In the genomic region with DNA sequence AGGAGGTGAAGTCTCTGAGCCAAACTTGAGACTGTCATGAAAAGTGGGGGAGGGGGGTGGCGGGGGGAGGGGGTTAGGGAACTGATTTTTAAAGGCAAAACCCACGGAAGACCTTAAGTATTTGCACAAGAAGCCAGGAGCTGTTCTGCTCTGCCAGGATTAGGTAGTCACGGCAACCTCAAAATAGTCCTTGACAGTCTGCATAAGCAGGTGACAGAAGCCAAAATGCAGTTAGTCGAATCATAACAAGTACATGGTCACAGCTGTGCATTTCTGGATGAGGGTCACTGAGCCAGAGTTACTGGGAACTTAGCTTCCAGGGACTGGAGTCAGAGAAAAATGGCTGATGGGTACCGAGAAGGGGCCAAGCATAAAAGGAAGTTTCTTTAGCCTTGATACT, we compare ENCODE assay signal across 25 mouse cellular contexts.
DNase-seq lines count a peak whose midpoint lies in the region; ATAC-seq and TF ChIP-seq lines count a peak whose summit lies in the region.
"Had no signal": no experiment of that assay in that cellular context is flagged by ENCODE, and none has a peak within 500 bp of the region (broad histone marks: within the 10 kb centered on the region; RNA-seq: fewer than 3 reads in every experiment).

No protein-coding gene starts in this region.

- TF ChIP-seq CTCF in forebrain, postnatal 0 days (IDR thresholded peaks at IDR 0.05; ENCODE audit: low read depth) = no peak
- no peak for TF ChIP-seq CTCF in midbrain, postnatal 0 days (IDR thresholded peaks at IDR 0.05)

- peak; percentile 45 for DNase-seq in forebrain, embryonic 11.5 days (ENCODE audit: low spot score)
- DNase-seq in forebrain, postnatal 0 days = peak; percentile 38
- peak; percentile 72 for DNase-seq in midbrain, embryonic 11.5 days (ENCODE audit: low spot score, missing footprints)
- no peak for DNase-seq in midbrain, postnatal 0 days (ENCODE audit: low spot score)
- DNase-seq in limb, embryonic 10.5 days (ENCODE audit: low spot score) = peak; percentile 18
- no peak for DNase-seq in hindbrain, embryonic 10.5 days (ENCODE audit: low spot score)
- DNase-seq: adrenal gland, adult 8-10 months; adrenal gland, postnatal 14 days; adrenal gland, postnatal 36 days; B cell, adult 2 months; cerebellum, adult 11-12 months; cerebellum, adult 2 months; cerebellum, adult 9-10 months; cerebellum, postnatal 10 days; cerebellum, postnatal 25 days had no signal

- H3K4me3 ChIP-seq in forebrain, embryonic 11.5 days (ENCODE audit: low read depth, low read length) = no peak overlapping the region
- H3K4me3 ChIP-seq in forebrain, embryonic 16.5 days (replicated peaks; ENCODE audit: low read length) = no peak overlapping the region
- H3K4me3 ChIP-seq in forebrain, postnatal 0 days (ENCODE audit: low read depth, low read length) = no peak overlapping the region
- no peak overlapping the region for H3K4me3 ChIP-seq in forebrain, embryonic 15.5 days
- H3K4me3 ChIP-seq in midbrain, embryonic 11.5 days (ENCODE audit: low read depth, low read length) = no peak overlapping the region
- no peak overlapping the region for H3K4me3 ChIP-seq in midbrain, postnatal 0 days (ENCODE audit: low read depth, low read length)
- H3K4me3 ChIP-seq in limb, embryonic 10.5 days = no peak overlapping the region
- no peak overlapping the region for H3K4me3 ChIP-seq in hindbrain, embryonic 10.5 days
- H3K4me3 ChIP-seq: embryonic facial prominence, embryonic 10.5 days; embryonic facial prominence, embryonic 12.5 days; forebrain, embryonic 13.5 days had no signal

- H3K27me3 ChIP-seq in forebrain, embryonic 11.5 days (ENCODE audit: control insufficient read depth, insufficient read depth, low read length) = no peaks in the 10 kb centered on the region
- no peaks in the 10 kb centered on the region for H3K27me3 ChIP-seq in forebrain, embryonic 16.5 days (replicated peaks; ENCODE audit: control insufficient read depth, insufficient read depth, low read length)
- no peaks in the 10 kb centered on the region for H3K27me3 ChIP-seq in forebrain, postnatal 0 days (ENCODE audit: insufficient read depth, low read length)
- no peaks in the 10 kb centered on the region for H3K27me3 ChIP-seq in forebrain, embryonic 15.5 days
- no peaks in the 10 kb centered on the region for H3K27me3 ChIP-seq in midbrain, embryonic 11.5 days (ENCODE audit: control insufficient read depth, insufficient read depth, low read length)
- no peaks in the 10 kb centered on the region for H3K27me3 ChIP-seq in midbrain, postnatal 0 days (ENCODE audit: insufficient read depth, low read length)
- H3K27me3 ChIP-seq in limb, embryonic 10.5 days (ENCODE audit: low read depth, poor library complexity, severe bottlenecking) = no peaks in the 10 kb centered on the region
- no peaks in the 10 kb centered on the region for H3K27me3 ChIP-seq in hindbrain, embryonic 10.5 days (ENCODE audit: insufficient read depth, poor library complexity, severe bottlenecking)
- H3K27me3 ChIP-seq: CH12.LX; embryonic facial prominence, embryonic 12.5 days; forebrain, embryonic 13.5 days; Patski had no signal

- H3K9ac ChIP-seq in forebrain, embryonic 11.5 days (ENCODE audit: low read length) = no peak overlapping the region
- H3K9ac ChIP-seq in forebrain, embryonic 16.5 days (replicated peaks; ENCODE audit: low read depth, low read length) = no peak overlapping the region
- H3K9ac ChIP-seq in forebrain, postnatal 0 days = no peak overlapping the region
- H3K9ac ChIP-seq in forebrain, embryonic 15.5 days (replicated peaks) = no peak overlapping the region
- no peak overlapping the region for H3K9ac ChIP-seq in midbrain, embryonic 11.5 days (ENCODE audit: low read length)
- no peak overlapping the region for H3K9ac ChIP-seq in midbrain, postnatal 0 days (replicated peaks; ENCODE audit: low read length, poor library complexity, severe bottlenecking)
- H3K9ac ChIP-seq: embryonic facial prominence, embryonic 12.5 days; forebrain, embryonic 13.5 days had no signal

- H3K36me3 ChIP-seq in forebrain, embryonic 11.5 days (ENCODE audit: control insufficient read depth, insufficient read depth, low read length) = no peaks in the 10 kb centered on the region
- H3K36me3 ChIP-seq in forebrain, embryonic 16.5 days (ENCODE audit: control insufficient read depth, insufficient read depth) = no peaks in the 10 kb centered on the region
- H3K36me3 ChIP-seq in forebrain, postnatal 0 days (ENCODE audit: insufficient read depth) = no peaks in the 10 kb centered on the region
- no peaks in the 10 kb centered on the region for H3K36me3 ChIP-seq in forebrain, embryonic 15.5 days
- H3K36me3 ChIP-seq in midbrain, embryonic 11.5 days (ENCODE audit: control insufficient read depth, insufficient read depth, low read length) = no peaks in the 10 kb centered on the region
- no peaks in the 10 kb centered on the region for H3K36me3 ChIP-seq in midbrain, postnatal 0 days (ENCODE audit: insufficient read depth, low read length)
- H3K36me3 ChIP-seq in limb, embryonic 10.5 days = no peaks in the 10 kb centered on the region
- H3K36me3 ChIP-seq in hindbrain, embryonic 10.5 days = no peaks in the 10 kb centered on the region
- H3K36me3 ChIP-seq: embryonic facial prominence, embryonic 10.5 days; embryonic facial prominence, embryonic 12.5 days; G1E had no signal

- WGBS in forebrain, embryonic 11.5 days = 54% methylated on average over 5 of the region's 5 CpGs
- WGBS in forebrain, embryonic 16.5 days = 40% methylated on average over 5 of the region's 5 CpGs
- 25% methylated on average over 5 of the region's 5 CpGs for WGBS in forebrain, postnatal 0 days
- 40% methylated on average over 5 of the region's 5 CpGs for WGBS in forebrain, embryonic 15.5 days
- 41% methylated on average over 5 of the region's 5 CpGs for WGBS in midbrain, embryonic 11.5 days
- 20% methylated on average over 5 of the region's 5 CpGs for WGBS in midbrain, postnatal 0 days
- WGBS in limb, embryonic 10.5 days = 78% methylated on average over 5 of the region's 5 CpGs
- WGBS in hindbrain, embryonic 10.5 days = 58% methylated on average over 5 of the region's 5 CpGs

- H3K9me3 ChIP-seq in forebrain, embryonic 11.5 days (ENCODE audit: control insufficient read depth, low read length) = no peaks in the 10 kb centered on the region
- H3K9me3 ChIP-seq in forebrain, embryonic 16.5 days (ENCODE audit: control insufficient read depth, low read length) = no peaks in the 10 kb centered on the region
- H3K9me3 ChIP-seq in forebrain, postnatal 0 days (ENCODE audit: low read length) = no peaks in the 10 kb centered on the region
- no peaks in the 10 kb centered on the region for H3K9me3 ChIP-seq in forebrain, embryonic 15.5 days
- no peaks in the 10 kb centered on the region for H3K9me3 ChIP-seq in midbrain, embryonic 11.5 days (ENCODE audit: control insufficient read depth, low read length)
- H3K9me3 ChIP-seq in midbrain, postnatal 0 days (ENCODE audit: low read length) = no peaks in the 10 kb centered on the region
- no peaks in the 10 kb centered on the region for H3K9me3 ChIP-seq in limb, embryonic 10.5 days (replicated peaks)
- peaks cover 3% of the 10 kb centered on the region; the same call in 1 of the 2 replicates for H3K9me3 ChIP-seq in hindbrain, embryonic 10.5 days
- H3K9me3 ChIP-seq: embryonic facial prominence, embryonic 12.5 days had no signal

- no peak overlapping the region for H3K4me2 ChIP-seq in forebrain, embryonic 11.5 days (ENCODE audit: low read depth, low read length, severe bottlenecking)
- no peak overlapping the region for H3K4me2 ChIP-seq in forebrain, embryonic 16.5 days (ENCODE audit: low read length)
- no peak overlapping the region for H3K4me2 ChIP-seq in forebrain, postnatal 0 days (ENCODE audit: low read depth)
- H3K4me2 ChIP-seq in forebrain, embryonic 15.5 days (replicated peaks) = no peak overlapping the region
- H3K4me2 ChIP-seq in midbrain, embryonic 11.5 days = no peak overlapping the region
- no peak overlapping the region for H3K4me2 ChIP-seq in midbrain, postnatal 0 days (ENCODE audit: low read depth, low read length, poor library complexity, severe bottlenecking)
- H3K4me2 ChIP-seq: embryonic facial prominence, embryonic 12.5 days; forebrain, embryonic 13.5 days had no signal

- H3K4me1 ChIP-seq in forebrain, embryonic 11.5 days (replicated peaks; ENCODE audit: control insufficient read depth, insufficient read depth, low read length) = no peaks in the 10 kb centered on the region
- H3K4me1 ChIP-seq in forebrain, embryonic 16.5 days (replicated peaks; ENCODE audit: control insufficient read depth, insufficient read depth, low read length) = peaks cover 3% of the 10 kb centered on the region
- H3K4me1 ChIP-seq in forebrain, postnatal 0 days (ENCODE audit: insufficient read depth) = no peaks in the 10 kb centered on the region
- H3K4me1 ChIP-seq in forebrain, embryonic 15.5 days = peaks cover 3% of the 10 kb centered on the region; the same call in 1 of the 2 replicates
- no peaks in the 10 kb centered on the region for H3K4me1 ChIP-seq in midbrain, embryonic 11.5 days (ENCODE audit: control insufficient read depth, insufficient read depth, low read length)
- no peaks in the 10 kb centered on the region for H3K4me1 ChIP-seq in midbrain, postnatal 0 days (ENCODE audit: insufficient read depth, low read length)
- no peaks in the 10 kb centered on the region for H3K4me1 ChIP-seq in limb, embryonic 10.5 days
- H3K4me1 ChIP-seq in hindbrain, embryonic 10.5 days (replicated peaks) = no peaks in the 10 kb centered on the region
- H3K4me1 ChIP-seq: embryonic facial prominence, embryonic 10.5 days; embryonic facial prominence, embryonic 12.5 days had no signal

- no peak for ATAC-seq in forebrain, embryonic 11.5 days (replicated peaks; ENCODE audit: low FRiP score)
- no peak for ATAC-seq in forebrain, embryonic 16.5 days
- no peak for ATAC-seq in forebrain, postnatal 0 days
- ATAC-seq in forebrain, embryonic 15.5 days (replicated peaks) = no peak
- 0 out of 2 replicates have a peak, but pooled peaks have one; percentile 66 for ATAC-seq in midbrain, embryonic 11.5 days (ENCODE audit: low FRiP score)
- no peak for ATAC-seq in midbrain, postnatal 0 days (ENCODE audit: low FRiP score)
- ATAC-seq: activated CD4-positive, CD25-positive, alpha-beta regulatory T cell, adult 4 months; CD4-positive, CD25-positive, alpha-beta regulatory T cell, adult 4 months; forebrain, embryonic 13.5 days; Patski had no signal

- no peak overlapping the region for H3K27ac ChIP-seq in forebrain, embryonic 11.5 days (ENCODE audit: low read depth, low read length)
- H3K27ac ChIP-seq in forebrain, embryonic 16.5 days (ENCODE audit: low read length) = no peak overlapping the region
- H3K27ac ChIP-seq in forebrain, postnatal 0 days (ENCODE audit: low read depth, low read length) = no peak overlapping the region
- no peak overlapping the region for H3K27ac ChIP-seq in forebrain, embryonic 15.5 days (replicated peaks)
- H3K27ac ChIP-seq in midbrain, embryonic 11.5 days (ENCODE audit: low read depth, low read length) = no peak overlapping the region
- no peak overlapping the region for H3K27ac ChIP-seq in midbrain, postnatal 0 days (ENCODE audit: low read depth, low read length)
- no peak overlapping the region for H3K27ac ChIP-seq in limb, embryonic 10.5 days
- no peak overlapping the region for H3K27ac ChIP-seq in hindbrain, embryonic 10.5 days
- H3K27ac ChIP-seq: embryonic facial prominence, embryonic 10.5 days; embryonic facial prominence, embryonic 12.5 days; forebrain, embryonic 13.5 days had no signal

Comparison
In these comparisons a context has a peak if more than half of its experiments do, and no peak if none do; other contexts are left out.
1. DNase-seq: peak in forebrain, embryonic 11.5 days (single experiment), forebrain, postnatal 0 days (single experiment), midbrain, embryonic 11.5 days (single experiment) and limb, embryonic 10.5 days (single experiment); none in midbrain, postnatal 0 days (single experiment) and hindbrain, embryonic 10.5 days (single experiment).